Mouse (Mus musculus) adrenal gland, postnatal 25 days (tissue): Measurements from ENCODE around the gene Tmc3. TPM values are rescaled to one million over a fixed set of nuclear protein-coding genes. Genes with fewer than 3 reads are reported as not detected.
A peak's percentile ranks its signal among the peaks of the same experiment; 100 is the strongest.

Experiments
- DNase-seq: peaks from one replicate; pipeline ENCODE4 v3.0.0; 2021; ENCODE audit warnings: mixed read lengths
- long read RNA-seq: library from polyadenylated mRNA; stranded (forward); transcript quantifications from one replicate; pipeline ENCODE4 v2.0.0, GENCODE M21; 2021
- total RNA-seq: library from RNA; stranded (reverse); gene quantifications from 2 replicates; pipeline ENCODE4 v1.2.3, GENCODE M21; 2021

The Tmc3 gene
- 0.27 TPM in 1 of 2 replicates, not detected in the other for total RNA-seq
- long read RNA-seq, result 0 reads

DNA sequence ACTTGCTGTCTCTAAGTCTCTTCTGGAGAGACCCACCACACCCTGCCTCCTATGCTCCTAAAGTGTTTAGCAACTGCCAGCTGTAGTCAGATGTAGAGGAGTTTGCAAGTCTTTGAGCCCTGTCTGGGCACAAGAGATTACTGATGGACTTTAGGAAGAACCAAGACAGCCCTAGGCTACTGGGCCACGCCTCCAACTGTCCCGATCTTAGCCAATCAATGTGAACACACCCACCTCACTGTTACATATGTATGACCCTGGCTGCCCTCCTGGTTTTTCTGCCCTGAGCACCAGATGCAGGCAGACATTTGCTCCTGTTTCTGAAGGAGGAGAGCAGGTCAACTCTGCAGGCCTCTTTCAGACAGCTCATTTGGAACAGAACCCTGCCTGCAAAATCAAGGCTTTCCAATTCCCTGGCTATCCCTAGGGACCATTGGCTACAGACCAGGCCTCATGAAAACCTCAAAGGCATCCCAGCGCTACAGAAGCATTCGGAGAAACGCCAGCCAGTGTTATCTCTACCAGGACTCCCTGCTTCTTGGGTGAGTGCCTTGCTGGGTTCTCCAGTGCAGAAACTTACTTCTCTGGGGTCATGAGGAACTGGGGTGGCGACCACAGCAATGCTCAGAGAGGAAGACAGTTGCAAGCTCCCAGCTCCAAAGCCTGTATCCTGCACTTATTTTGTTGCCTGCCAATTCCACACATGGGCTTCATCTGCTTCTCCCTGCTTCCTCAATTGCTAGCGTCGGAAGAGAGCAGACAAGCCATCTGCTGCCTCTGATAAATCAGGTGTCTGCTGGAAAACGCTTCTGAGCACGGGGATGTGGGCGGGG lies at the start of gene Tmc3:
Tmc3 (plus strand) TSS at position 289 of the 833 bp plus-strand sequence.
- DNase-seq, result peak; percentile 17

DNA sequence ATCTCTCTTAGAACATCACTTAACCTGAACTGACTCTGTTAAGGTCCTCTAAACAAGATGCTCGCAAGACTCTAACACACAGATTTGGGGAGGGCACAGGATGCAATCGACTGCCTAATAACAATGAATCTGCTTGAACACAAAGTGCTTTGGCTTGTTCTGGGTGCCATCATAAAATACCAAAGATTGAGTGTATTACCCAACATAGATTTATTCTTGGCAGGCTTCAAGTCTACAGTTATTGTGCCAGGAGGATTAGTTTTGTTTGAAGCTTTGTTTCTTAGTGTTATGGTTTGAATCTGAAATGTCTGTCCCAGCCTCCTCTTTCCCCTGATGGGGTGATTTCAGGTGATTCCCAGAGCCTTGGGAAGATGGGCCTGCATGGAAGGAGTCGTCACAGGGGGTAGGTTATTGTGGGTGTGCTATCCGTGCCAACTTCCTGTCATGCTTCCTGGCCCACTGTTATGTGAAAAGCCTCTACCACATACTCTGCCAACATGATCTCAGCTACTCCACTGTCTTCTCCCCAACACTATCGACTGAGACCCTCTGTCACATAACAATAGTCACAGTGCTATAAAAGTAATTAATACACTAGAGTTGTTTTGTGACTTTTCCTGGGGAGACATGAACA lies 43.1 kb upstream of the Tmc3 start:
- DNase-seq, result no peak

GRCm38 (mm10) chr7:83548686-83549352 lies 35.9 kb upstream of the Tmc3 start:
- no peak for DNase-seq

DNA sequence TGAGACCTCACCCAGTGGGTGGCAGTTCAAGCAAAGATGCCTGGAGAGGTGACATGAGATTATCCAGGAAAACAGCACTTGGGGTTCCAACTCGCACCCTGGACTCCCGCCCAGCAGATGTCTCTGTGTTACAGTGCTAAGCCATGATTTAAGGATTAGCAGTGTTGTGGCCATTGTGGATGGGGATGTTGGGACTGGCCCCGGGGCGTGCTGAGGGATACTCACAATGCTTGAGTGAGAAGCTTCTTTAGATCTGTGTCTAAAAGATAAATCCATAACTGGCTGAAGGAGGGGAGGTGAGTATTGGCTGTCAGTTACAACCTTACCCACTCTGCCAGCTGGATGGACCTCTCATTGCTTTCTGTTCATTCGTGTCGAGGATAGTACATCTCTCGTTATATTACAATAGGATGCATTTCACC lies 35.4 kb upstream of the Tmc3 start:
- DNase-seq, result no peak

- DNase-seq, result no peak
These were observed 34.7 kb upstream of the Tmc3 start for GRCm38 (mm10) chr7:83549951-83550407.

DNA sequence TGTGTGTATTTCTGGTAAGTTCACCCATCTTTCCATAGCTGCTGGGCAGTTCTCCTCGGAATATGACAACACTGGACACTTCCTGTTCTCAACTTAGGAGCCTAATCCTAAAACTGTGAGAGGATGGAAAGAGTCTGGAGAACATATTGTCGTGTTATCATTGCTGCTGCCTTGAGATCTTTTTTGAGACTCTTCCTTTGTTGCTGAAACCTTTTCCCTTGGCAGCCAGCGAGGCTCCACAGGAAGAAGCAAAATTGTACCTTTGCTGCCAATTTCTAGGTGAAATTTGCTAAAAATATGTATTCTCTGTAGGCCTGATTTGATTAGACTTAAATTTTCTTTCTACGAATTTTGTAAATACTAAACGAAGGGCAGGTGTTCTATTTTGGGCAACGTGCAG lies 30.2 kb upstream of the Tmc3 start:
- DNase-seq, result no peak

DNA sequence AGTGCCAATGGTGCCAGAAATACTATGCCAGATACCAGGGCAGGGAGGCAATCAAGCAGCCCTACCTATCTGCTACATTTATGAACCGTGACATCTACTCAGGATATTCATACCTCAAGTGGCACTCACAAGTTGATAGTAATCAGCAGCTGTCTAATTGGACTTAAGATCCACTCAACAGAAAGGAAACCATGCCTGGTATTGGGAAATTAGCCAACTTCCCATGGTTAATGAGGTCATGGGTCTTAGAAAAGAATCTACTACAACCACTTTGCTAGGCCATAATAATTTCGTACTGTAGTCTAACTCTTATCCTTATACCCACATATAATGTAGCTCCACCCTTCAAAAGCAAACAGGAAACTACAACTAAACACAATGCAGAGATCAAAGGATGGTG lies 28.2 kb upstream of the Tmc3 start:
- no peak for DNase-seq

DNA sequence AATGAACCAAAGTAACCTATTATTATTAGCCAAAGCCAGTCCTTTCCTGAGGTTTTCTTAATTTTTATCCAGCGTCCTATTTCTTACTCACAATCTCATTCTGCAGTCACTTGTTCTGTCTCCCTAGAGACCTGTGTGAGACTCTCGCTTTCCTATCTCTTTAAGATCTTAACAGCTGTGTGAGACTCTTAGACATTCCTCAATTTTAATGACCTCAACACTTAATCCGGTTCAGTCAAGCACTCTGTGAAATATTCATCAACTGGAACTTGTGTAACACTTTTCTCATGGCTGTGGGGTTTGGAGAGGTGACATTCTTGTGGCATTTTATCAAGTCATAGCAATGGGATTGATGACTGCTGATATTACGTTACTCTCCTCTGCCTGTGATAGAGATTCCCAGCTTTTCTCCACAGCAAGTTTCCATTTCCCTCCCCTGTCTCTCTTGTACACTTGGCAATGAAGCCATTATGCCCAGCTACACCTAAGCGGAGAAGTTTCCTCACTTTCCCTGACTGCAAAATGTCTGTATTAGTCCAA lies 25.9 kb upstream of the Tmc3 start:
- no peak for DNase-seq

GRCm38 (mm10) chr7:83559495-83559894 lies 25.2 kb upstream of the Tmc3 start:
- DNase-seq, result no peak

GRCm38 (mm10) chr7:83561849-83562248 lies 22.9 kb upstream of the Tmc3 start:
- no peak for DNase-seq

- DNase-seq, result no peak
These were observed 20.0 kb upstream of the Tmc3 start for GRCm38 (mm10) chr7:83564635-83565291.

- DNase-seq, result no peak
These were observed 18.8 kb upstream of the Tmc3 start for GRCm38 (mm10) chr7:83565976-83566375.

DNA sequence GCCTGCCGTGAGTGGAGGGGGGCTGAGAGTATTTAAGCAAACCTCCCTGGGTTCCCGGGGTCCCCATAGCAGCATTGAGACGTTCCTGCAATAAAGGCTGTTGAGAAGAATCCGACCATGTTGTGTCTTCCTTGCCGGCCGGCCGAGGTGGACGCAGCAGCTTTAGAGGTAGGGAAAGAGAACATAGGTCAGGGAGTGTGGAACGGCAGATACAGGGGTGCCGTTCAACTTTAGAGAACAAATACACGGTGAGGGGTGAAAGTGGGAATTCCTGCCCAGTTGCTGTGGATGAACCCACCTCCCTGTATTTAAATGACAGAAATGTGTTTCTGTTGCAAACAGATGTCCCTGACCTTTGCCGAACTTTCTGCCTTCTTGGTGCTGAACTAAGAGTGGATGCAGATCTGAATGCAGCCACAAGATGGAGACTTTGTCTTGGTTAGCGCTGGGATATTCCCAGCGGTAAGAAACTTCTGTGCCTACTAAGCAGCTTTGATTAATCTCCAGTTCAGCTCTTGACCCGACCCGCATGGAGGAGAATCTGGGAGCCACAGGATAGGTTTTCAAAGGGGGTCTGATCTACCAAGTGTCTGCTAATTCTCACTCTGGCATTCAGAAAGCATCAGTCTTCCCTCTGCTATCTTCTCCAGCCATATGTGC lies 16.8 kb upstream of the Tmc3 start:
- peak; percentile 20 for DNase-seq

DNA sequence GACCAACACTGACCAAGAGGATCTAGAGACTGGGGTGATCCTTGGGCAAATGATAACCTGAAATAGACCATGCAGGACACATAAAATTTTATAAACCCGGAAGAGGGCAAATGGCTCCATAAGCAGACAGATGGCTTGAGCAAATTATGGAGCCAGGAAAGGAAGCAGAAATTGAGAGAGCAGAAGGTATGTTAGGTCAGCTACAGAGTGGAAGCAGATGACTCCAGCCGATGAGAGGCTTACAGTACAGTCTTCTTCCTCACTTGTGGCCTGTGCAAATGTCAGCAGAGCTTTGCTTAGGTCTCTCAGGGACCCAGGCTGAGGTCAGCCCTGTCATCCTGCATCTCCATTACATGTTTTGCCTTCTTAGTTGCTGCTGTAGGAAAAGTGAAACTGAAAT lies 15.9 kb upstream of the Tmc3 start:
- DNase-seq, result no peak

GRCm38 (mm10) chr7:83569436-83569835 lies 15.3 kb upstream of the Tmc3 start:
- DNase-seq, result no peak

DNA sequence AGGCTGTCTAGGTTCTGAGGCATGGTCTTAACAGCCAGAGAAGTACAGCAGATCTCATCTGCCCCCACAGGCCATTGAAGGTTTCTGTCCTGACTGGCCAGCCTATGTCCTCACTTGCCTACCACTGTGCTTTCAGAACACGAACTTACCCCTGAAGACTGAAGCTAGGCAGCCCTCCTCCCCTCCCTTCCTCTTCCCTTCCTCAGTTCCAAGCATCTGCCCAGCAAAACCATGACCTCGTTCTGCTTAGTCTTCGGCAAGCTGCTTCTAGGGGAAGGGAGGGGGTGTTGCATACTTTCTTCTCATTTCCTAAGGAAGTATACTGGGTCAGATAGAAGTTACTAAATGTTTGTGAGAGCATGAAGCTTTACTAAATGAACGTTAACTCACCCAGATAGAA lies 13.7 kb upstream of the Tmc3 start:
- DNase-seq, result no peak

GRCm38 (mm10) chr7:83571901-83572300 lies 12.8 kb upstream of the Tmc3 start:
- DNase-seq, result no peak

DNA sequence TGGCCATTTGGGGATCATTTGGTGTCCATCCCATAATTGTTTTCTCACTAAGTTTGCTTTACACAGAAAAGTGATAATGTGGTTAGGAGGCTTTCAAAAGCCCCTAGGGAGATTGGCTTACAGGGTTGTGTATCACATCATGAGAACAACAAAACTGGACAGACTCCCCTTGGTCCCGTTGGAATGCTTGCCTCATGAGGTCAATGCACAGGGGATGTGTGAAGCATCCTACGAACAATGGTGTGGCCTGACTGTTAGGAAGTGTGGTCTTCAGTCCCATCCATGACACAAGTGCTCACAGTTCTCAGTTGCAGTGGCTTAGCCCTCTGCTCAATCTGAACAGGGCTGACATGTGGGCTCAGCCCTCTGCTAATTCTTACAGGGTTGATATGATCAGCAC lies 12.3 kb upstream of the Tmc3 start:
- no peak for DNase-seq

DNA sequence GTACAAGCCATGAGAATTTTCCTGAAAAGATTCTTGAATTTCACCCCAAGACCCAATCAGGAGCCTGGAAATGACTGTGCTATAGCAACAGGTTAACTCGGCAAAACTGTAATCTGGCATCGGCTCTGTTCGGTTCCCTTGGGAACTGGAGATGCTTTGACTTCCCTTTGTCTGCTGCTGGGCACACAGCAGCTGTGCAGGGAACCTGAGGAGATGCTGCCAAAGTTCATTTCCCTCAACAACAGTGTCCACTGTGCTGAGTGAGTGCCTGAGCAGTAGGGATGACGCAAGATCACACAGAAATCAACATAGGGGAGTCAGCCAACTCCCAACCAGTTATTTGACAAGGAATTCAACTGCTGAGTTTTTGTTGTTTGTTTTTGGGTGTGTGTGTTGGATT lies 3.8 kb upstream of the Tmc3 start:
- DNase-seq, result no peak

GRCm38 (mm10) chr7:83594056-83594455 lies 9.3 kb downstream of the Tmc3 start:
- DNase-seq, result no peak

DNA sequence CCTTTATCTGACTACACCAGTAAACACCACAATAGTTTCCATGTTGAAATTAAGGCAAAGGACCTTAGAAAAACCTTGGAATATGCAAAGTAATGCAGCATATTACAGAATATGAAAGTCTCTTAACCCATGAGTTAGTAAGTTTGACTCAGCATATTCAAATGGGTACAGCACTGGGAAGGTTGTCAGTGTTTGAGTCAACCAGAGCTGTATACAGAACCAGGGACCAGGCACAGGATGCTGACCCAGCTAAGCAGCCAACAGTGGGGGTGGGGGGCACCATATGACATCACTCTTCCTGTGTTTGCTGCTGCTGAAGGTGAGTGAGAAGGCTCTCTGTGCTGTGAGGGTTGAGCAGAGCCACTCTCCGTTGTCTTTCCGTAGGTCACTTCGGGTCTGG lies 12.3 kb downstream of the Tmc3 start:
- DNase-seq, result no peak
